Mouse (Mus musculus): ENCODE results near the gene Vmn2r113. TPM values are rescaled to one million over a fixed set of nuclear protein-coding genes. Genes with fewer than 3 reads are reported as not detected.
"Not testable (repeated sequence)": the region's sequence is repeated elsewhere in the genome, so short reads cannot be mapped to it uniquely, and the experiment has no call there.

Vmn2r113 gene
- not detected for total RNA-seq (2021)
- long read RNA-seq, experiment 1, result 0 reads
- long read RNA-seq, experiment 2, result 0 reads

- DNase-seq; intact Hi-C loops (cut with DNase I): not testable (repeated sequence)
These were observed at the start of gene Vmn2r113 for GRCm38 (mm10) chr17:22942684-22943083. Vmn2r113 (plus strand) TSS chr17:22942984.

Other genes starting within 250 kb of the Vmn2r113 start
- gene Zfp945, start 75.8 kb upstream of the Vmn2r113 start, total RNA-seq (2021), result 1 to 10 TPM; 2.5 to 3.1 TPM
- not detected for gene Vmn2r-ps130, start 118.2 kb downstream of the Vmn2r113 start, total RNA-seq (2021)

Measured in gastrocnemius, postnatal 36 days (tissue).